Mouse (Mus musculus): ENCODE measurements around the gene Rps28. TPM values are rescaled to one million over a fixed set of nuclear protein-coding genes. Genes with fewer than 3 reads are reported as not detected.
"Not testable (repeated sequence)": the region's sequence is repeated elsewhere in the genome, so short reads cannot be mapped to it uniquely, and the experiment has no call there.

The Rps28 gene
- total and polyA plus RNA-seq, 3 experiments, result 765 to 4,575 (median 782) TPM

- Histone ChIP-seq H3K9ac (ENCODE audit: insufficient read depth, low read depth) (peak overlapping the region; percentile 98), H3K4me2 (ENCODE audit: insufficient read depth, low read depth, poor library complexity, severe bottlenecking) (peak overlapping the region; percentile 63), H3K36me3 (replicated peaks in 1 of 2; ENCODE audit: control insufficient read depth in 1 of 2, insufficient read depth in 1 of 2, low read length in 1 of 2) (peaks cover 45 to 72% of the 10 kb centered on the region in 2 experiments), H3K4me3 (replicated peaks in 1 of 3; ENCODE audit: low read depth in 2 of 3, low read length in 2 of 3, poor library complexity in 1 of 3) (peak overlapping the region; percentile 71 to 86 (median 73)), H3K4me1 (ENCODE audit: control insufficient read depth in 1 of 2, insufficient read depth in 2 of 2) (peaks cover 12 to 49% of the 10 kb centered on the region in 2 experiments), H3K79me2 (replicated peaks; ENCODE audit: control insufficient read depth, extremely low read depth, insufficient read depth, poor library complexity, severe bottlenecking) (peaks cover 51% of the 10 kb centered on the region)
- 0 out of 2 replicates have a peak, but pooled peaks have one; percentile 35 for TF ChIP-seq SIN3A (IDR thresholded peaks at IDR 0.05; ENCODE audit: low read length)
- H3K27me3 ChIP-seq (replicated peaks); in situ Hi-C loops (cut with MboI; ENCODE audit: low pct_ligation_motif_present, low pct_unique_long_range_greater_than_20kb, low sequenced_read_pairs); dilution Hi-C loops (cut with MboI; ENCODE audit: extremely low pct_ligation_motif_present, extremely low pct_unique_long_range_greater_than_20kb, low sequenced_read_pairs); DNase-seq (ENCODE audit: extremely low read depth); H3K27ac ChIP-seq (ENCODE audit: insufficient read depth, low read depth); H3K9me3 ChIP-seq (replicated peaks; ENCODE audit: low read length): not testable (repeated sequence)
Measured at GRCm38 (mm10) chr17:33823171-33823570, 1.2 kb downstream of the Rps28 start.

GRCm38 (mm10) chr17:33822436-33822959 is 1.9 kb downstream of the Rps28 start:
- peaks cover 15 to 48% of the 10 kb centered on the region in 2 experiments for H3K4me1 ChIP-seq (ENCODE audit: control insufficient read depth in 1 of 2, insufficient read depth in 2 of 2)
- peaks cover 47 to 72% of the 10 kb centered on the region in 2 experiments for H3K36me3 ChIP-seq (replicated peaks in 1 of 2; ENCODE audit: control insufficient read depth in 1 of 2, insufficient read depth in 1 of 2, low read length in 1 of 2)
- peak overlapping the region; percentile 98 for H3K9ac ChIP-seq (ENCODE audit: insufficient read depth, low read depth)
- no peaks in the 10 kb centered on the region for H3K27me3 ChIP-seq (replicated peaks)
- peak overlapping the region in 2 of 3 experiments; percentile 71 to 86 for H3K4me3 ChIP-seq (replicated peaks in 1 of 3; ENCODE audit: low read depth in 2 of 3, low read length in 2 of 3, poor library complexity in 1 of 3)
- H3K9me3 ChIP-seq (replicated peaks; ENCODE audit: low read length), result peaks cover 7% of the 10 kb centered on the region
- dilution Hi-C loops (cut with MboI; ENCODE audit: extremely low pct_ligation_motif_present, extremely low pct_unique_long_range_greater_than_20kb, low sequenced_read_pairs) (no loop called here), in situ Hi-C loops (cut with MboI; ENCODE audit: low pct_ligation_motif_present, low pct_unique_long_range_greater_than_20kb, low sequenced_read_pairs) (no loop called here)
- H3K4me2 ChIP-seq (ENCODE audit: insufficient read depth, low read depth, poor library complexity, severe bottlenecking), result peak overlapping the region; percentile 63
- DNase-seq (ENCODE audit: extremely low read depth), result no peak
- H3K27ac ChIP-seq (ENCODE audit: insufficient read depth, low read depth), result no peak overlapping the region
- H3K79me2 ChIP-seq (replicated peaks; ENCODE audit: control insufficient read depth, extremely low read depth, insufficient read depth, poor library complexity, severe bottlenecking), result peaks cover 50% of the 10 kb centered on the region
- TF ChIP-seq CTCF (conservative IDR thresholded peaks at IDR 0.05 in 1 of 2, IDR thresholded peaks at IDR 0.05 in 1 of 2; ENCODE audit: low read depth in 2 of 2, low read length in 2 of 2) (peak; percentile 9 to 33; a peak in 2 of 4 replicates), JUN (IDR thresholded peaks at IDR 0.05; ENCODE audit: insufficient read depth, low read depth, low read length) (no peak)

GRCm38 (mm10) chr17:33817969-33818643 is 6.3 kb downstream of the Rps28 start:
- Histone ChIP-seq H3K4me3 (replicated peaks in 1 of 3; ENCODE audit: low read depth in 2 of 3, low read length in 2 of 3, poor library complexity in 1 of 3) (peak overlapping the region in 1 of 3 experiments; percentile 48), H3K79me2 (replicated peaks; ENCODE audit: control insufficient read depth, extremely low read depth, insufficient read depth, poor library complexity, severe bottlenecking) (peaks cover 19% of the 10 kb centered on the region), H3K9ac (ENCODE audit: insufficient read depth, low read depth) (peak overlapping the region; percentile 52), H3K27me3 (replicated peaks) (no peaks in the 10 kb centered on the region), H3K36me3 (replicated peaks in 1 of 2; ENCODE audit: control insufficient read depth in 1 of 2, insufficient read depth in 1 of 2, low read length in 1 of 2) (peaks cover 45 to 75% of the 10 kb centered on the region in 2 experiments), H3K9me3 (replicated peaks; ENCODE audit: low read length) (peaks cover 7% of the 10 kb centered on the region), H3K4me2 (ENCODE audit: insufficient read depth, low read depth, poor library complexity, severe bottlenecking) (peak overlapping the region; percentile 47), H3K27ac (ENCODE audit: insufficient read depth, low read depth) (peak overlapping the region; percentile 41), H3K4me1 (ENCODE audit: control insufficient read depth in 1 of 2, insufficient read depth in 2 of 2) (peaks cover 12 to 35% of the 10 kb centered on the region in 2 experiments)
- no peak for TF ChIP-seq USF2 (conservative IDR thresholded peaks at IDR 0.05; ENCODE audit: low read depth, low read length)
- no peak for TF ChIP-seq UBTF (IDR thresholded peaks at IDR 0.05; ENCODE audit: low read depth, low read length)
- TF ChIP-seq ZNF384 (IDR thresholded peaks at IDR 0.05; ENCODE audit: low read depth, low read length), result no peak
- TF ChIP-seq MAX (IDR thresholded peaks at IDR 0.05; ENCODE audit: low read length), result no peak
- no peak for TF ChIP-seq GABPA (IDR thresholded peaks at IDR 0.05; ENCODE audit: insufficient replicate concordance, low read depth, low read length)
- no peak for TF ChIP-seq NRF1 (IDR thresholded peaks at IDR 0.05; ENCODE audit: low read depth, low read length)
- no peak for TF ChIP-seq SIN3A (IDR thresholded peaks at IDR 0.05; ENCODE audit: low read length)
- no peak for TF ChIP-seq CTCF (conservative IDR thresholded peaks at IDR 0.05 in 1 of 2, IDR thresholded peaks at IDR 0.05 in 1 of 2; ENCODE audit: low read depth in 2 of 2, low read length in 2 of 2)
- no peak for TF ChIP-seq HCFC1 (IDR thresholded peaks at IDR 0.05; ENCODE audit: low read depth, low read length)
- TF ChIP-seq E2F4 (IDR thresholded peaks at IDR 0.05; ENCODE audit: insufficient replicate concordance, low read depth, low read length), result no peak
- TF ChIP-seq JUN (IDR thresholded peaks at IDR 0.05; ENCODE audit: insufficient read depth, low read depth, low read length), result no peak
- TF ChIP-seq ZC3H11A (IDR thresholded peaks at IDR 0.05; ENCODE audit: low read depth, low read length), result no peak
- no peak for TF ChIP-seq ETS1 (conservative IDR thresholded peaks at IDR 0.05; ENCODE audit: low read depth, low read length)
- in situ Hi-C loops (cut with MboI; ENCODE audit: low pct_ligation_motif_present, low pct_unique_long_range_greater_than_20kb, low sequenced_read_pairs), result no loop called here
- no peak for DNase-seq (ENCODE audit: extremely low read depth)
- dilution Hi-C loops (cut with MboI; ENCODE audit: extremely low pct_ligation_motif_present, extremely low pct_unique_long_range_greater_than_20kb, low sequenced_read_pairs), result no loop called here

Measured in CH12.LX (cell line).